Mouse (Mus musculus) intestine, embryonic 16.5 days (tissue): ENCODE results near the gene Acbd4. TPM values are rescaled to one million over a fixed set of nuclear protein-coding genes. Genes with fewer than 3 reads are reported as not detected.
A peak's percentile ranks its signal among the peaks of the same experiment; 100 is the strongest.

Source experiments
- ATAC-seq: fragments of 200-750 bp; cut with Nextera tagmentation; 2 replicates; pipeline ENCODE4 v1.8.0; 2017; ENCODE audit warnings: moderate TSS enrichment, moderate library complexity
- H3K27ac ChIP-seq: fragments of 300-500 bp; sonication (generic); 2 replicates; pipeline ENCODE4 v1.5.1; 2014; ENCODE audit warnings: mild to moderate bottlenecking, low read length
- H3K27me3 ChIP-seq: fragments of 300-500 bp; sonication (generic); replicated peaks from 2 replicates; pipeline ENCODE4 v1.6.1; 2014; ENCODE audit warnings: low read length, control low read depth, mixed read lengths; ENCODE audit not compliant: control insufficient read depth, insufficient read depth
- H3K36me3 ChIP-seq: fragments of 300-500 bp; sonication (generic); 2 replicates; pipeline ENCODE4 v1.6.1; 2014; ENCODE audit warnings: low read length, control low read depth; ENCODE audit not compliant: control insufficient read depth, insufficient read depth
- H3K4me1 ChIP-seq: fragments of 300-500 bp; sonication (generic); 2 replicates; pipeline ENCODE4 v1.6.1; 2014; ENCODE audit warnings: low read length, control low read depth, mixed read lengths; ENCODE audit not compliant: control insufficient read depth, insufficient read depth
- H3K4me2 ChIP-seq: fragments of 300-500 bp; sonication (generic); 2 replicates; pipeline ENCODE4 v1.6.1; 2014; ENCODE audit warnings: low read depth, low read length, control low read depth
- H3K4me3 ChIP-seq: fragments of 300-500 bp; sonication (generic); 2 replicates; pipeline ENCODE4 v1.5.1; 2014; ENCODE audit warnings: mild to moderate bottlenecking, low read length
- H3K9ac ChIP-seq: fragments of 300-500 bp; sonication (generic); 2 replicates; pipeline ENCODE4 v1.6.1; 2014; ENCODE audit warnings: low read depth, low read length
- H3K9me3 ChIP-seq: fragments of 300-500 bp; sonication (generic); 2 replicates; pipeline ENCODE4 v1.6.1; 2016; ENCODE audit warnings: low read length, control low read depth; ENCODE audit not compliant: control insufficient read depth
- WGBS: fragments of 180-500 bp; shearing (Covaris S2); extraction: QIAGEN DNeasy Blood & Tissue Kit; methylation state at CpG from one replicate; pipeline ENCODE4 v1.1.7; 2014; 5-methylcytosine and 5-hydroxymethylcytosine counted together
- polyA plus RNA-seq: library from polyadenylated mRNA; unstranded; fragments of >200 nt; fragmentation: Nextera tagmentation; extraction: Ambion mirVana; gene quantifications from 2 replicates; pipeline ENCODE4 v1.2.1, GENCODE M21; 2015

Gene Acbd4
- polyA plus RNA-seq, 1 experiment from 2014 or later, result 30.4 TPM

- Histone ChIP-seq H3K9me3 (no peaks in the 10 kb centered on the region), H3K4me1 (no peaks in the 10 kb centered on the region), H3K9ac (no peak overlapping the region), H3K4me3 (no peak overlapping the region), H3K36me3 (peaks cover 15% of the 10 kb centered on the region), H3K27me3 (no peaks in the 10 kb centered on the region), H3K4me2 (no peak overlapping the region), H3K27ac (no peak overlapping the region)
- ATAC-seq, result no peak
- 94% methylated on average over 4 of the region's 4 CpGs for WGBS
Measured at GRCm38 (mm10) chr11:103068272-103068671, 33.2 kb upstream of the Acbd4 start.

GRCm38 (mm10) chr11:103068884-103069283 is 32.6 kb upstream of the Acbd4 start:
- H3K9me3 ChIP-seq, result no peaks in the 10 kb centered on the region
- ATAC-seq, result no peak
- no peaks in the 10 kb centered on the region for H3K4me1 ChIP-seq
- H3K27me3 ChIP-seq, result no peaks in the 10 kb centered on the region
- no peak overlapping the region for H3K9ac ChIP-seq
- no peak overlapping the region for H3K4me2 ChIP-seq
- 94% methylated on average over 11 of the region's 11 CpGs for WGBS
- no peak overlapping the region for H3K4me3 ChIP-seq
- H3K36me3 ChIP-seq, result peaks cover 15% of the 10 kb centered on the region; the same call in 1 of the 2 replicates
- no peak overlapping the region for H3K27ac ChIP-seq

- no peak overlapping the region for H3K9ac ChIP-seq
- no peaks in the 10 kb centered on the region for H3K4me1 ChIP-seq
- 96% methylated on average over 2 of the region's 2 CpGs for WGBS
- H3K4me2 ChIP-seq, result no peak overlapping the region
- ATAC-seq, result no peak
- H3K27ac ChIP-seq, result no peak overlapping the region
- no peaks in the 10 kb centered on the region for H3K27me3 ChIP-seq
- peaks cover 11% of the 10 kb centered on the region; the same call in 1 of the 2 replicates for H3K36me3 ChIP-seq
- no peaks in the 10 kb centered on the region for H3K9me3 ChIP-seq
- no peak overlapping the region for H3K4me3 ChIP-seq
Measured at GRCm38 (mm10) chr11:103069731-103070130, 31.8 kb upstream of the Acbd4 start.

GRCm38 (mm10) chr11:103070322-103070880 is 31.1 kb upstream of the Acbd4 start:
- Histone ChIP-seq H3K27me3 (no peaks in the 10 kb centered on the region), H3K4me3 (no peak overlapping the region), H3K36me3 (peaks cover 7% of the 10 kb centered on the region; the same call in 1 of the 2 replicates), H3K4me2 (no peak overlapping the region), H3K4me1 (no peaks in the 10 kb centered on the region), H3K9me3 (no peaks in the 10 kb centered on the region), H3K9ac (no peak overlapping the region), H3K27ac (no peak overlapping the region)
- no peak for ATAC-seq
- WGBS, result 93% methylated on average over 10 of the region's 10 CpGs

- no peaks in the 10 kb centered on the region for H3K4me1 ChIP-seq
- H3K4me2 ChIP-seq, result no peak overlapping the region
Measured at GRCm38 (mm10) chr11:103073671-103074070, 27.8 kb upstream of the Acbd4 start.

GRCm38 (mm10) chr11:103074121-103074650 is 27.3 kb upstream of the Acbd4 start:
- no peaks in the 10 kb centered on the region for H3K27me3 ChIP-seq
- 62% methylated on average over 10 of the region's 10 CpGs for WGBS
- no peaks in the 10 kb centered on the region for H3K9me3 ChIP-seq
- H3K27ac ChIP-seq, result no peak overlapping the region
- H3K36me3 ChIP-seq, result no peaks in the 10 kb centered on the region
- no peak overlapping the region for H3K4me3 ChIP-seq
- no peak overlapping the region for H3K4me2 ChIP-seq
- no peak overlapping the region for H3K9ac ChIP-seq
- ATAC-seq, result no peak
- H3K4me1 ChIP-seq, result no peaks in the 10 kb centered on the region

More at GRCm38 (mm10) chr11:103073671-103074070, 27.8 kb upstream of the Acbd4 start:
- H3K9me3 ChIP-seq, result no peaks in the 10 kb centered on the region
- H3K27ac ChIP-seq, result no peak overlapping the region
- H3K9ac ChIP-seq, result no peak overlapping the region
- 87% methylated on average over 7 of the region's 7 CpGs for WGBS
- no peak overlapping the region for H3K4me3 ChIP-seq
- no peak for ATAC-seq
- H3K36me3 ChIP-seq, result no peaks in the 10 kb centered on the region
- no peaks in the 10 kb centered on the region for H3K27me3 ChIP-seq

GRCm38 (mm10) chr11:103074796-103075323 is 26.6 kb upstream of the Acbd4 start:
- Histone ChIP-seq H3K4me3 (no peak overlapping the region), H3K27me3 (no peaks in the 10 kb centered on the region), H3K4me1 (no peaks in the 10 kb centered on the region), H3K4me2 (no peak overlapping the region), H3K27ac (no peak overlapping the region), H3K9ac (0 out of 2 replicates have a peak overlapping the region, but pooled peaks have one; percentile 10), H3K9me3 (no peaks in the 10 kb centered on the region), H3K36me3 (no peaks in the 10 kb centered on the region)
- 34% methylated on average over 10 of the region's 10 CpGs for WGBS
- ATAC-seq, result no peak

- no peak for ATAC-seq
- no peak overlapping the region for H3K4me3 ChIP-seq
- no peak overlapping the region for H3K4me2 ChIP-seq
- H3K27ac ChIP-seq, result no peak overlapping the region
- WGBS, result 90% methylated on average over 7 of the region's 7 CpGs
- H3K4me1 ChIP-seq, result peaks cover 7% of the 10 kb centered on the region; the same call in 1 of the 2 replicates
- H3K36me3 ChIP-seq, result no peaks in the 10 kb centered on the region
- H3K27me3 ChIP-seq, result 0 out of 2 replicates have a peak, but pooled peaks cover 6% of the 10 kb centered on the region
- no peaks in the 10 kb centered on the region for H3K9me3 ChIP-seq
- no peak overlapping the region for H3K9ac ChIP-seq
Measured at GRCm38 (mm10) chr11:103076010-103076409, 25.5 kb upstream of the Acbd4 start.

- WGBS, result 82% methylated on average over 8 of the region's 8 CpGs
- H3K9ac ChIP-seq, result no peak overlapping the region
- no peak overlapping the region for H3K4me3 ChIP-seq
- H3K27ac ChIP-seq, result no peak overlapping the region
- H3K4me2 ChIP-seq, result no peak overlapping the region
- H3K9me3 ChIP-seq, result no peaks in the 10 kb centered on the region
- peaks cover 7% of the 10 kb centered on the region; the same call in 1 of the 2 replicates for H3K4me1 ChIP-seq
- ATAC-seq, result no peak
- H3K36me3 ChIP-seq, result no peaks in the 10 kb centered on the region
- H3K27me3 ChIP-seq, result peaks cover 8% of the 10 kb centered on the region; the same call in 1 of the 2 replicates
Measured at GRCm38 (mm10) chr11:103076581-103076980, 24.9 kb upstream of the Acbd4 start.
